Mouse (Mus musculus) cortical plate, adult 2 months (tissue): ENCODE data around the gene Sbp.

ENCODE experiments used
- CTCF ChIP-seq: fragments of 200-500 bp; IDR thresholded peaks from 2 replicates; pipeline ENCODE4 v1.5.1; 2011; ENCODE audit warnings: mild to moderate bottlenecking, control low read depth, low read length; ENCODE audit not compliant: insufficient read depth; ENCODE audit errors: extremely low read depth
- POLR2A ChIP-seq: fragments of 200-500 bp; IDR thresholded peaks from 2 replicates; pipeline ENCODE4 v1.6.1; 2011; ENCODE audit warnings: mild to moderate bottlenecking, low read length, control low read depth; ENCODE audit not compliant: insufficient read depth; ENCODE audit errors: extremely low read depth

GRCm38 (mm10) chr17:23992789-23993553, 51.5 kb downstream of the Sbp start:
- TF ChIP-seq CTCF, result no peak
- TF ChIP-seq POLR2A, result no peak
